Mouse (Mus musculus): ENCODE results near the gene Gm47841.

- no peak for TF ChIP-seq MYOG (IDR thresholded peaks at IDR 0.05; ENCODE audit: control insufficient read depth, extremely low read depth, insufficient read length)
- no peak for TF ChIP-seq CTCF (IDR thresholded peaks at IDR 0.05; ENCODE audit: control insufficient read depth, insufficient read depth, insufficient read length)
- TF ChIP-seq FOSL1 (IDR thresholded peaks at IDR 0.05; ENCODE audit: insufficient read depth, low read length, poor library complexity, severe bottlenecking) = no peak
- no peak for TF ChIP-seq MAX (IDR thresholded peaks at IDR 0.05)
- no peak for TF ChIP-seq USF1 (IDR thresholded peaks at IDR 0.05; ENCODE audit: low read depth)
- no peak for TF ChIP-seq CEBPB (IDR thresholded peaks at IDR 0.05; ENCODE audit: low read depth)
These were observed 38.7 kb downstream of the Gm47841 start for GRCm38 (mm10) chr15:101008386-101009010.

All from C2C12 (cell line).